Mouse (Mus musculus): Measurements from ENCODE around the gene Noa1.

DNA sequence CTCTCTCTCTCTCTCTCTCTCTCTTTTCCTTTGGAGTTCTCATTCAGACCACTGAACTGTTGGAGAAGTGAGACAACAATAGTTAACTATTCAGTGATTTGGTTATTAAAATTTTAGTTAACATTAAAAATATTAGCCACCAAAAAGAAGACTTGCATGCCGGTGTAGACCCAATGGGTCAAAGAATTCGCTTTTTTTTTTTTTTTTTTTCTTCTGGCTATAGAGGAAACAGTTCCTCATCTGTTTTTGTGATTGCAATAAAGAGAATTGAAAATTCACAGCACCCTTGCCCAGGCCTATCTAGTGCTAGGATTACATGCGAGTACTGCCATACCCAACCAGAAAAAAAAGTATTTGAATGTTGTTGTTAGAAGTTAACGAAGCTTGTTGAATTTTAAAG lies 42.4 kb downstream of the Noa1 start:
- no peak for TF ChIP-seq CTCF (IDR thresholded peaks at IDR 0.05; ENCODE audit: extremely low read depth, insufficient read depth, low read length)
- TF ChIP-seq POLR2A (IDR thresholded peaks at IDR 0.05; ENCODE audit: extremely low read depth, insufficient read depth, low read length) = no peak
